Mouse (Mus musculus) heart, postnatal 4 days (tissue): Measurements from ENCODE around the gene Ctnnal1. TPM values are rescaled to one million over a fixed set of nuclear protein-coding genes. Genes with fewer than 3 reads are reported as not detected.
A peak's percentile ranks its signal among the peaks of the same experiment; 100 is the strongest.

Experiments
- DNase-seq: peaks from one replicate; pipeline ENCODE4 v3.0.0; 2021
- microRNA-seq, 2 experiments: library from miRNA; unstranded; fragments of <30 nt; microRNA quantifications; one replicate each; pipeline ENCODE4 v1.2.0; 2021 to 2022
- total RNA-seq, 2 experiments: library from RNA; stranded (reverse); gene quantifications; 2 replicates each; pipeline ENCODE4 v1.2.3; 2021

Ctnnal1 gene
- total RNA-seq, 2 experiments from 2014 or later = 34.0 to 35.7 TPM

DNA sequence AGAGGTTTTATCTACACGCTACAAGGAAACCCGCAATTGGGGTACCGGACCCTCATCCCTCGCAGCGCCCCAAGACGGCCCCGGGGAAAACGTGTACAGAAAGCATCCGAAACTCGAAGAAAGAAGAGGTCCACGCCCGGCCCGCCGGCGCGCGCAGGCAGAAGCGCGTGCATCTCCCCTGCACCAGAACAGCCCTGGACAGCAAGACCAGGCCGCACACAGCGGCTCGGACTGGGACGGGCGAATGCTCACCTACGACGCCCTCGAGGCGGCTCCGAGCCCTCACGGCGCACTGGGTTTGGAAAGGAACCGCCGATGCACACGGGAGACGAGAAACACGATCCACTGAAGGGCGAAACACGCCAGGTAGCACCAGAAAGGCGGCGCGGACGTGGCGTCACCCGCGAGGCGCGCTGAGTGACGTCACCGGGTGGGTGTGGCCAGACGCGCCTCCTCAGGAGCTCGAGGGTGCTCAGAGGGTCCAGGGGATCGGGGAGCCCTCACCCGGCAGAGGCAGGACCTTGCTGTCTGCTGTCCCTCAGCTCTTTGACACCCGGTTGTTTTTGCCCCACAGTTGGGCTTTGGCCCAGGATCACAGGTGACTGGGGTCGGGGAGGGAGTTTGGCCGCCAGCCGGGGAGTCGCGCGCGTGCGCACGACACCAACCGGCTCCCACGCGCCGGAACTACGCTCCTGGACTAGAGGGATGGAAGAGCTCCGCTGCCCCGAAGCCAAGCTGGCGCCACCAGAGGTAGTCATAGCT, 62.9 kb downstream of the Ctnnal1 start, which contains the start of the genes Elp1 and Fam206a:
Elp1 (minus strand) TSS at position 425 of the 762 bp plus-strand sequence.
Fam206a (plus strand) TSS at position 439 of the 762 bp plus-strand sequence.
- DNase-seq = peak; percentile 96

GRCm38 (mm10) chr4:56791373-56791772, 73.6 kb downstream of the Ctnnal1 start:
- no peak for DNase-seq

- no peak for DNase-seq
Observed at GRCm38 (mm10) chr4:56771065-56771464, 93.9 kb downstream of the Ctnnal1 start.

GRCm38 (mm10) chr4:56768913-56769312, 96.1 kb downstream of the Ctnnal1 start:
- peak; percentile 53 for DNase-seq

DNA sequence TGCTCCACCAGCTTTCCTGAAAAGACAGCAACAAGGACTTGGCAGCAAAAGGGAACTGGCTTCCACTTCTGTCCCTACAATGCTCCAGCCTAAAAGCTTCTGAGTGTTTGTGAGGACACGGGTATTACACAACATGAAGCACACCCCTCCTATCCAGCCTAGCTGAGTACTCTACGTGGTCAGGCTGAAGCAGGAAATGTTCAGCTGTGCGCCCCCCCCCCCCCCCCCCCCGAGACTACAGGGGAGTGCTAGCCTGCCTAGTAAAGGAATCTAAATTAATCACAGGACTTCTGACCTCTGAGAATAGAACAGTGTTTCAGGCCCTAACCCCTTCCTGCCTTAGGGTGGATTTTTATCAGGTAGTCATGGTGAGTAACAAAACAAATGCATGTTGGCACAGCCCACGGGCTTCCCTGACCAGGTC, 97.1 kb downstream of the Ctnnal1 start:
- DNase-seq = no peak

Small RNA genes lying within 50 kb of the gene (microRNA-seq; reads per million reads assigned to microRNA genes)
- gene Mir32 = 74.6 to 77.4 reads per million in 2 experiments

Other genes with a start within 250 kb of the Ctnnal1 start
- gene Gm26657, start 125.1 kb downstream of the Ctnnal1 start, total RNA-seq = not detected
- not detected for gene Actl7b, start 123.7 kb downstream of the Ctnnal1 start, total RNA-seq
- not detected for gene Actl7a, start 121.8 kb downstream of the Ctnnal1 start, total RNA-seq
- 10 to 100 TPM; 31.1 to 33.2 TPM for gene Elp1, start 62.9 kb downstream of the Ctnnal1 start, total RNA-seq
- 1 to 10 TPM; 5.3 to 5.6 TPM for gene Fam206a, start 62.8 kb downstream of the Ctnnal1 start, total RNA-seq
- 10 to 100 TPM; 68.3 to 71.7 TPM for gene Tmem245, start 82.2 kb upstream of the Ctnnal1 start, total RNA-seq
- under 1 TPM; 0.07 to 0.16 TPM for gene Frrs1l, start 125.2 kb upstream of the Ctnnal1 start, total RNA-seq